Mouse (Mus musculus) MEL (cell line): Measurements from ENCODE around the gene Adgre5.

ENCODE experiments used
- CTCF ChIP-seq, 3 experiments: IDR thresholded peaks in 2 of 3; conservative IDR thresholded peaks in 1 of 3; 2 replicates each; pipeline ENCODE4 v1.5.1; 2011 to 2012; ENCODE audit warnings: low read length in 3 of 3, low read depth in 2 of 3, mild to moderate bottlenecking in 2 of 3, improper control_type of control experiment in 1 of 3, inconsistent platforms in 1 of 3, mixed read lengths in 1 of 3, moderate library complexity in 1 of 3; ENCODE audit not compliant: control insufficient read depth in 1 of 3, insufficient read depth in 1 of 3, poor library complexity in 1 of 3, severe bottlenecking in 1 of 3
- HCFC1 ChIP-seq: IDR thresholded peaks from 2 replicates; pipeline ENCODE4 v1.6.1; 2012; ENCODE audit warnings: low read depth, mild to moderate bottlenecking, inconsistent platforms, low read length, improper control_type of control experiment, moderate library complexity
- POLR2A ChIP-seq, 2 experiments: IDR thresholded peaks; 2 replicates each; pipeline ENCODE4 v1.6.1; 2011 to 2012; ENCODE audit warnings: low read length in 2 of 2, mild to moderate bottlenecking in 2 of 2, control low read depth in 1 of 2, improper control_type of control experiment in 1 of 2, low read depth in 1 of 2, moderate library complexity in 1 of 2; ENCODE audit not compliant: control insufficient read depth in 1 of 2, insufficient read depth in 1 of 2, poor library complexity in 1 of 2
- POLR2AphosphoS2 ChIP-seq: IDR thresholded peaks from 2 replicates; pipeline ENCODE4 v1.6.1; 2011; ENCODE audit warnings: low read length, improper control_type of control experiment
- TCF12 ChIP-seq: IDR thresholded peaks from 2 replicates; pipeline ENCODE4 v1.6.1; 2014; ENCODE audit warnings: low read depth, mild to moderate bottlenecking, inconsistent platforms, low read length, improper control_type of control experiment, moderate library complexity

GRCm38 (mm10) chr8:83714676-83715030, 26.5 kb downstream of the Adgre5 start:
- TF ChIP-seq TCF12 (no peak), HCFC1 (no peak), POLR2A (IDR thresholded peaks at IDR 0.05; ENCODE audit: control insufficient read depth in 1 of 2, insufficient read depth in 1 of 2, low read depth in 1 of 2, low read length in 2 of 2, poor library complexity in 1 of 2) (0 out of 4 replicates have a peak, but pooled peaks of 1 of the 2 experiments have one; percentile 4), POLR2AphosphoS2 (no peak), CTCF (IDR thresholded peaks at IDR 0.05 in 2 of 3, conservative IDR thresholded peaks at IDR 0.05 in 1 of 3; ENCODE audit: control insufficient read depth in 1 of 3, insufficient read depth in 1 of 3, low read depth in 2 of 3, low read length in 3 of 3, poor library complexity in 1 of 3, severe bottlenecking in 1 of 3) (no peak)
